Mouse (Mus musculus) hindbrain, embryonic 12.5 days (tissue): ENCODE data around the gene Ap2a1. TPM values are rescaled to one million over a fixed set of nuclear protein-coding genes. Genes with fewer than 3 reads are reported as not detected.

ENCODE experiments used
- ATAC-seq: fragments of 200-750 bp; cut with Nextera tagmentation; 2 replicates; pipeline ENCODE4 v1.8.0; 2017; ENCODE audit warnings: moderate TSS enrichment; ENCODE audit not compliant: low FRiP score
- H3K27ac ChIP-seq: fragments of 300-500 bp; sonication (generic); 2 replicates; pipeline ENCODE4 v1.5.1; 2016; ENCODE audit warnings: mild to moderate bottlenecking
- H3K27me3 ChIP-seq: fragments of 300-500 bp; sonication (generic); 2 replicates; pipeline ENCODE4 v1.6.1; 2016; ENCODE audit warnings: mild to moderate bottlenecking
- H3K36me3 ChIP-seq: fragments of 300-500 bp; sonication (generic); 2 replicates; pipeline ENCODE4 v1.6.1; 2016; ENCODE audit warnings: mild to moderate bottlenecking
- H3K4me1 ChIP-seq: fragments of 300-500 bp; sonication (generic); 2 replicates; pipeline ENCODE4 v1.6.1; 2016
- H3K4me2 ChIP-seq: fragments of 300-500 bp; sonication (generic); replicated peaks from 2 replicates; pipeline ENCODE4 v1.6.1; 2016; ENCODE audit warnings: mild to moderate bottlenecking
- H3K4me3 ChIP-seq: fragments of 300-500 bp; sonication (generic); 2 replicates; pipeline ENCODE4 v1.5.1; 2016; ENCODE audit warnings: mild to moderate bottlenecking
- H3K9ac ChIP-seq: fragments of 300-500 bp; sonication (generic); 2 replicates; pipeline ENCODE4 v1.6.1; 2016; ENCODE audit warnings: mild to moderate bottlenecking, moderate library complexity
- H3K9me3 ChIP-seq: fragments of 300-500 bp; sonication (generic); replicated peaks from 2 replicates; pipeline ENCODE4 v1.6.1; 2016; ENCODE audit warnings: mild to moderate bottlenecking
- WGBS: fragments of 180-500 bp; shearing (Covaris S2); methylation state at CpG from one replicate; pipeline ENCODE4 v1.1.7; 2016; 5-methylcytosine and 5-hydroxymethylcytosine counted together
- polyA plus RNA-seq: library from polyadenylated mRNA; unstranded; fragments of >200 nt; fragmentation: Nextera tagmentation; extraction: Ambion mirVana; gene quantifications from 2 replicates; pipeline ENCODE4 v1.2.1, GENCODE M21; 2016

Gene Ap2a1
- polyA plus RNA-seq, 1 experiment from 2014 or later, result 103 TPM

GRCm38 (mm10) chr7:44905430-44905829 lies 23.9 kb downstream of the Ap2a1 start:
- no peak for ATAC-seq
- Histone ChIP-seq H3K27me3 (no peaks in the 10 kb centered on the region), H3K9me3 (no peaks in the 10 kb centered on the region), H3K27ac (no peak overlapping the region), H3K4me2 (no peak overlapping the region), H3K9ac (peak overlapping the region; percentile 14; the same call in 1 of the 2 replicates), H3K36me3 (peaks cover 94% of the 10 kb centered on the region), H3K4me3 (no peak overlapping the region), H3K4me1 (peaks cover 13% of the 10 kb centered on the region)
- WGBS, result 93% methylated on average over 20 of the region's 20 CpGs

GRCm38 (mm10) chr7:44901230-44901722 lies 28.0 kb downstream of the Ap2a1 start:
- Histone ChIP-seq H3K4me3 (peak overlapping the region; percentile 15), H3K27ac (peak overlapping the region; percentile 62; the same call in 1 of the 2 replicates), H3K36me3 (peaks cover 75% of the 10 kb centered on the region), H3K9me3 (no peaks in the 10 kb centered on the region), H3K4me2 (peak overlapping the region; percentile 41), H3K27me3 (0 out of 2 replicates have a peak, but pooled peaks cover 3% of the 10 kb centered on the region), H3K4me1 (peaks cover 37% of the 10 kb centered on the region), H3K9ac (peak overlapping the region; percentile 44; the same call in 1 of the 2 replicates)
- 19% methylated on average over 21 of the region's 21 CpGs for WGBS
- 0 out of 2 replicates have a peak, but pooled peaks have one; percentile 21 for ATAC-seq

GRCm38 (mm10) chr7:44900632-44901031 lies 28.7 kb downstream of the Ap2a1 start:
- Histone ChIP-seq H3K4me1 (peaks cover 38% of the 10 kb centered on the region), H3K36me3 (peaks cover 69% of the 10 kb centered on the region), H3K9ac (0 out of 2 replicates have a peak overlapping the region, but pooled peaks have one; percentile 32), H3K9me3 (no peaks in the 10 kb centered on the region), H3K4me2 (no peak overlapping the region; the same call in 1 of the 2 replicates), H3K27me3 (0 out of 2 replicates have a peak, but pooled peaks cover 3% of the 10 kb centered on the region), H3K27ac (no peak overlapping the region; the same call in 1 of the 2 replicates), H3K4me3 (no peak overlapping the region)
- WGBS, result 83% methylated on average over 11 of the region's 11 CpGs
- no peak for ATAC-seq

GRCm38 (mm10) chr7:44898607-44899006 lies 30.7 kb downstream of the Ap2a1 start:
- ATAC-seq, result no peak
- H3K4me2 ChIP-seq, result no peak overlapping the region; the same call in 1 of the 2 replicates
- H3K36me3 ChIP-seq, result peaks cover 48% of the 10 kb centered on the region
- H3K4me3 ChIP-seq, result 0 out of 2 replicates have a peak overlapping the region, but pooled peaks have one; percentile 6
- no peaks in the 10 kb centered on the region for H3K9me3 ChIP-seq
- peaks cover 49% of the 10 kb centered on the region for H3K4me1 ChIP-seq
- H3K9ac ChIP-seq, result no peak overlapping the region
- WGBS, result 30% methylated on average over 19 of the region's 19 CpGs
- peak overlapping the region; percentile 7; the same call in 1 of the 2 replicates for H3K27ac ChIP-seq
- H3K27me3 ChIP-seq, result 0 out of 2 replicates have a peak, but pooled peaks cover 3% of the 10 kb centered on the region

DNA sequence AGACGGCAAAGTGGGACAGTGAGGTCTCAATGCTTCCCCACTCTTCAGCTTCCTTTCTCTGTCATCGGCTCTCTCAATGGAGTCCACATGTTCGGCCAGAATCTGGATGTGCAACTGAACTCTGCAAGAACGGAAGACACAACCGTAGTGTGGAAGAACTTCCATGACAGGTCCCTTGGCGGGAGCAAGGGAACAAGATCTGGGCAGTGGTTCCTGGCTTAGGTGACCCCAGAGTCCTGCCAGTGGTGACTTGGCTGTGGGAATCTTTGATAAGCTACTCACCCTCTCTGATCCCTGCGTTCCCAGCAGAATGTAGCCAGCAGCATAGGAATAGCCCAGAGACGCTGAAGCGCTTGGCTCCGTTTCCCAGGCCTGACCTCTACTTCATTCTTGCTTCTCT lies 32.8 kb downstream of the Ap2a1 start:
- 32% methylated on average over 10 of the region's 10 CpGs for whole genome bisulfite sequencing
- H3K27me3 ChIP-seq, result 0 out of 2 replicates have a peak, but pooled peaks cover 3% of the 10 kb centered on the region
- peak overlapping the region; percentile 68 for H3K4me2 ChIP-seq
- peaks cover 27% of the 10 kb centered on the region for H3K36me3 ChIP-seq
- H3K4me3 ChIP-seq, result peak overlapping the region; percentile 44
- no peak for ATAC-seq
- H3K4me1 ChIP-seq, result peaks cover 52% of the 10 kb centered on the region
- H3K27ac ChIP-seq, result peak overlapping the region; percentile 87
- H3K9ac ChIP-seq, result peak overlapping the region; percentile 60
- no peaks in the 10 kb centered on the region for H3K9me3 ChIP-seq

- WGBS, result under 1% methylated on average over 34 of the region's 34 CpGs
- peak; percentile 80 for ATAC-seq
Observed at GRCm38 (mm10) chr7:44895593-44896434, 33.5 kb downstream of the Ap2a1 start, which contains the start of gene Fuz. Fuz (plus strand) TSS chr7:44896079.

GRCm38 (mm10) chr7:44895206-44895592 lies 34.1 kb downstream of the Ap2a1 start:
- Histone ChIP-seq H3K4me1 (peaks cover 57% of the 10 kb centered on the region), H3K4me2 (peak overlapping the region; percentile 68), H3K27ac (peak overlapping the region; percentile 87), H3K4me3 (peak overlapping the region; percentile 44), H3K9ac (no peak overlapping the region), H3K36me3 (peaks cover 21% of the 10 kb centered on the region), H3K9me3 (no peaks in the 10 kb centered on the region), H3K27me3 (0 out of 2 replicates have a peak, but pooled peaks cover 3% of the 10 kb centered on the region)
- ATAC-seq, result no peak
- WGBS, result 29% methylated on average over 7 of the region's 7 CpGs

More at GRCm38 (mm10) chr7:44895593-44896434, 33.5 kb downstream of the Ap2a1 start, which contains the start of gene Fuz:
- Histone ChIP-seq H3K9me3 (no peaks in the 10 kb centered on the region), H3K9ac (peak within 1 kb of the TSS; percentile 60), H3K4me3 (peak within 1 kb of the TSS; percentile 44), H3K36me3 (peaks cover 24% of the 10 kb centered on the region), H3K4me2 (peak within 1 kb of the TSS; percentile 68), H3K4me1 (peaks cover 53% of the 10 kb centered on the region), H3K27ac (peak within 1 kb of the TSS; percentile 87), H3K27me3 (0 out of 2 replicates have a peak, but pooled peaks cover 3% of the 10 kb centered on the region)

DNA sequence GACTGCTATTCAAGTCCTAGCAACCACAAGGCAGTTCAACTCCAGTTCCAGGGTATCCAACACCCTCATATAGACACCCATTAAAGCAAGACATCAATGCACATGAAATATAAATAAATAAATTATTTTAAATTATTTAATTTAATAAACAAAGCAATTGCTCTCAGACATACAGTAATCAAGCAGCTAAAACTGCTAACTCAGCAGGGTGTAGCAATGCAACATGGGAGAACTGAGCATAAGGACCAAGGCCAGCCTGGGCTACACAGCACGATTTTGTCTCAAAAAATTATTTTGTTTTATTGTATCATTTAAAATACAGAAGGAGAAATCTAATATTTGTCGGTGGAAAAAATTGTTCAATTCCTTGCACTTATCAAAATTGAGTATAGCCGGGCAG lies 35.1 kb downstream of the Ap2a1 start:
- ATAC-seq, result no peak
- H3K27me3 ChIP-seq, result 0 out of 2 replicates have a peak, but pooled peaks cover 3% of the 10 kb centered on the region
- no peak overlapping the region for H3K4me3 ChIP-seq
- peak overlapping the region; percentile 87; the same call in 1 of the 2 replicates for H3K27ac ChIP-seq
- peaks cover 13% of the 10 kb centered on the region for H3K36me3 ChIP-seq
- 92% methylated on average over 3 of the region's 3 CpGs for WGBS
- H3K4me2 ChIP-seq, result no peak overlapping the region
- H3K4me1 ChIP-seq, result peaks cover 60% of the 10 kb centered on the region
- no peaks in the 10 kb centered on the region for H3K9me3 ChIP-seq
- no peak overlapping the region for H3K9ac ChIP-seq

- Histone ChIP-seq H3K9me3 (no peaks in the 10 kb centered on the region), H3K27me3 (no peaks in the 10 kb centered on the region), H3K9ac (0 out of 2 replicates have a peak overlapping the region, but pooled peaks have one; percentile 36), H3K27ac (peak overlapping the region; percentile 84), H3K4me3 (peak overlapping the region; percentile 7; the same call in 1 of the 2 replicates), H3K4me1 (peaks cover 53% of the 10 kb centered on the region), H3K36me3 (peaks cover 15% of the 10 kb centered on the region), H3K4me2 (peak overlapping the region; percentile 91)
- ATAC-seq, result no peak
- WGBS, result 15% methylated on average over 8 of the region's 8 CpGs
Observed at GRCm38 (mm10) chr7:44893197-44893596, 36.1 kb downstream of the Ap2a1 start.

DNA sequence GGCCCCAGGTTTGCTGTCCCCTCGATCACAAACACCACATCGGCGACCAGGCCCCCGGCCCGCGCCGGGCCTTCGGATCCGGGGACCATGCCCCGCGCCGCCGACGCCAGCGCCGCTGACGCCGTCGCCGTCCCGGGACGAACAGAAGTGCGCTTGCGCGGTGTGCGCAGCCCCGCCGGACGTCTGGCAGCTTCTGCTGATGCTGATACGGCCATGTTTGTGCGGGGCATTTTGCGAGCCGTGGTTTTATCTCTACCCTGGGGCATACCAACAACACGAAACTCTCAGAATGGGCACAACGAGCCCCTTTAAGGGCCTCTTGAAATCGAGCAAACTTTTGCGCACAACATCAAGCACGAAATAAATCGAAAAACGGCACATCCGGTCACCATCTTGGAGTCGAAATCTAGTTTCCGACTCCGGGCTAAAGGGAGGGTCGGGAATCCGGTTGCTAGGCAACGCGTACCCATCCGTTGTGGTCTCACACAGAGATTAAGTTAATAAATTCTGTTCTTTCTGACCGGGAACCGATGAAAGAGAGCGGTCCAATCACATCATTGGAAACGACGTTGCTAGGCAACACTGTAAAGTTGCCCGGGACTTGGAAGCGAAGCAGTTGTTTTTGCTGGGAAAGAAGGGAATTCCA lies 36.9 kb downstream of the Ap2a1 start, which contains the start of gene Med25:
TSS of gene Med25 (minus strand) at position 437 of the 646 bp plus-strand sequence.
- H3K27ac ChIP-seq, result peak within 1 kb of the TSS; percentile 93
- H3K4me1 ChIP-seq, result peaks cover 48% of the 10 kb centered on the region
- no peaks in the 10 kb centered on the region for H3K27me3 ChIP-seq
- H3K4me2 ChIP-seq, result peak within 1 kb of the TSS; percentile 91
- H3K4me3 ChIP-seq, result peak within 1 kb of the TSS; percentile 87
- H3K9ac ChIP-seq, result peak within 1 kb of the TSS; percentile 90
- no peaks in the 10 kb centered on the region for H3K9me3 ChIP-seq
- under 1% methylated on average over 56 of the region's 56 CpGs for WGBS
- H3K36me3 ChIP-seq, result peaks cover 16% of the 10 kb centered on the region
- peak; percentile 77 for ATAC-seq

DNA sequence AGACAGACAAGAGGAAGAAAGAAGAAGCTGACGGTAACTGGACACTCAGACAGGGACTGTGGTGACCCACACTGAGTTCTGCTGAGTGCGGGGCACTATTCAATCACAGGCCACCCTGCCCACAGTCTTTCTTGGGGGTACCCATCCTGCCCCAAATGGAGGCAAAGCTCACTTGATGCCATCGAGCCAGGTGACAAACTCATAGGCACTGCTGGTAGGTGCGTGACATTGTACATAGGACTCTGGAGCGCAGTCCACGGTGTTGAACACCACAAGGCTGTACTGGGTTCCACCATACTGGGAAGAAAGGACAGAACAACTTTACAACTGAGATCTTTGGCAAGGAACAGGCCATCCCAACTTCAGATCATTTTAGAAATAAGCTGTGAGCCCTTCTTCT lies 37.7 kb downstream of the Ap2a1 start:
- ATAC-seq, result no peak
- peak overlapping the region; percentile 90 for H3K9ac ChIP-seq
- peaks cover 40% of the 10 kb centered on the region for H3K4me1 ChIP-seq
- 15% methylated on average over 6 of the region's 6 CpGs for WGBS
- H3K27ac ChIP-seq, result peak overlapping the region; percentile 93
- peaks cover 16% of the 10 kb centered on the region for H3K36me3 ChIP-seq
- no peaks in the 10 kb centered on the region for H3K9me3 ChIP-seq
- H3K4me2 ChIP-seq, result peak overlapping the region; percentile 91
- no peaks in the 10 kb centered on the region for H3K27me3 ChIP-seq
- H3K4me3 ChIP-seq, result peak overlapping the region; percentile 87
